Mouse (Mus musculus): ENCODE results near the gene Polr1e. TPM values are rescaled to one million over a fixed set of nuclear protein-coding genes. Genes with fewer than 3 reads are reported as not detected.

The Polr1e gene
- polyA plus RNA-seq, 1 experiment = 35.1 TPM

GRCm38 (mm10) chr4:45084021-45084894 lies 65.9 kb downstream of the Polr1e start, which contains the start of gene Fbxo10:
Gene Fbxo10 (minus strand): TSS chr4:45084604.
- peak within 1 kb of the TSS; percentile 62 for H3K4me3 ChIP-seq (ENCODE audit: low read depth, low read length)
- H3K27me3 ChIP-seq (ENCODE audit: control insufficient read depth, insufficient read depth, low read length, poor library complexity, severe bottlenecking) = no peaks in the 10 kb centered on the region
- H3K36me3 ChIP-seq (ENCODE audit: control insufficient read depth, insufficient read depth, low read length, poor library complexity, severe bottlenecking) = no peaks in the 10 kb centered on the region
- H3K27ac ChIP-seq (ENCODE audit: insufficient read depth, low read length) = no peak within 1 kb of the TSS
- no peaks in the 10 kb centered on the region for H3K9me3 ChIP-seq (replicated peaks; ENCODE audit: control insufficient read depth, insufficient read depth, low read length, poor library complexity, severe bottlenecking)
- peak within 1 kb of the TSS; percentile 91 for H3K9ac ChIP-seq (ENCODE audit: low read depth, poor library complexity, severe bottlenecking)
- H3K4me1 ChIP-seq (ENCODE audit: control insufficient read depth, insufficient read depth, low read length) = no peaks in the 10 kb centered on the region
- no peak for TF ChIP-seq EP300 (IDR thresholded peaks at IDR 0.05; ENCODE audit: insufficient read depth, low read depth, low read length)
- TF ChIP-seq CTCF (IDR thresholded peaks at IDR 0.05; ENCODE audit: low read depth, low read length) = no peak
- TF ChIP-seq POLR2A (IDR thresholded peaks at IDR 0.05; ENCODE audit: insufficient read depth, low read length) = peak; percentile 60

GRCm38 (mm10) chr4:45084895-45085290 lies 66.5 kb downstream of the Polr1e start:
- no peak overlapping the region for H3K27ac ChIP-seq (ENCODE audit: insufficient read depth, low read length)

More at GRCm38 (mm10) chr4:45084895-45085290, 66.5 kb downstream of the Polr1e start:
- Histone ChIP-seq H3K4me3 (ENCODE audit: low read depth, low read length) (peak overlapping the region; percentile 62), H3K36me3 (ENCODE audit: control insufficient read depth, insufficient read depth, low read length, poor library complexity, severe bottlenecking) (no peaks in the 10 kb centered on the region), H3K27me3 (ENCODE audit: control insufficient read depth, insufficient read depth, low read length, poor library complexity, severe bottlenecking) (no peaks in the 10 kb centered on the region), H3K9ac (ENCODE audit: low read depth, poor library complexity, severe bottlenecking) (peak overlapping the region; percentile 19), H3K9me3 (replicated peaks; ENCODE audit: control insufficient read depth, insufficient read depth, low read length, poor library complexity, severe bottlenecking) (no peaks in the 10 kb centered on the region), H3K4me1 (ENCODE audit: control insufficient read depth, insufficient read depth, low read length) (no peaks in the 10 kb centered on the region)
- TF ChIP-seq POLR2A (IDR thresholded peaks at IDR 0.05; ENCODE audit: insufficient read depth, low read length) (no peak), EP300 (IDR thresholded peaks at IDR 0.05; ENCODE audit: insufficient read depth, low read depth, low read length) (no peak), CTCF (IDR thresholded peaks at IDR 0.05; ENCODE audit: low read depth, low read length) (no peak)

Other genes with a start within 250 kb of the Polr1e start
- gene Grhpr, start 37.2 kb upstream of the Polr1e start, polyA plus RNA-seq (2011; ENCODE audit: insufficient read depth, insufficient read length, low read depth, missing spikeins) = 26.8 and 26.9 TPM in 2 replicates
- gene Zbtb5, start 6.2 kb upstream of the Polr1e start, polyA plus RNA-seq (2011; ENCODE audit: insufficient read depth, insufficient read length, low read depth, missing spikeins) = 11.2 and 12.8 TPM in 2 replicates
- gene Fbxo10, start 66.0 kb downstream of the Polr1e start, polyA plus RNA-seq (2011; ENCODE audit: insufficient read depth, insufficient read length, low read depth, missing spikeins) = 2.6 and 3.9 TPM in 2 replicates
- 112 and 114 TPM in 2 replicates for gene Tomm5, start 89.5 kb downstream of the Polr1e start, polyA plus RNA-seq (2011; ENCODE audit: insufficient read depth, insufficient read length, low read depth, missing spikeins)
- gene Frmpd1, start 166.3 kb downstream of the Polr1e start, polyA plus RNA-seq (2011; ENCODE audit: insufficient read depth, insufficient read length, low read depth, missing spikeins) = 3.2 and 4.5 TPM in 2 replicates